Mouse (Mus musculus) limb, embryonic 14.5 days (tissue): ENCODE measurements around the gene Slc12a6. TPM values are rescaled to one million over a fixed set of nuclear protein-coding genes. Genes with fewer than 3 reads are reported as not detected.

Experiments used
- ATAC-seq: fragments of 200-750 bp; cut with Nextera tagmentation; 2 replicates; pipeline ENCODE4 v1.8.0; 2017; ENCODE audit warnings: low read depth, moderate number of reproducible peaks, moderate TSS enrichment; ENCODE audit not compliant: low FRiP score
- DNase-seq: peaks from one replicate; pipeline ENCODE4 v3.0.0-alpha.2; 2015; ENCODE audit warnings: low spot score
- H3K27ac ChIP-seq: fragments of 300-500 bp; sonication (generic); replicated peaks from 2 replicates; pipeline ENCODE4 v1.5.1; 2014; ENCODE audit warnings: low read depth, mild to moderate bottlenecking, low read length, moderate library complexity, mixed read lengths
- H3K27me3 ChIP-seq: fragments of 300-500 bp; sonication (generic); 2 replicates; pipeline ENCODE4 v1.6.1; 2014; ENCODE audit warnings: low read length, mixed read lengths; ENCODE audit not compliant: control insufficient read depth, insufficient read depth
- H3K36me3 ChIP-seq: fragments of 300-500 bp; sonication (generic); 2 replicates; pipeline ENCODE4 v1.6.1; 2014; ENCODE audit warnings: mild to moderate bottlenecking, low read length, moderate library complexity, mixed read lengths; ENCODE audit not compliant: control insufficient read depth, insufficient read depth
- H3K4me1 ChIP-seq: fragments of 300-500 bp; sonication (generic); 2 replicates; pipeline ENCODE4 v1.6.1; 2014; ENCODE audit warnings: antibody characterized with exemption, low read length, mixed read lengths; ENCODE audit not compliant: control insufficient read depth, insufficient read depth
- H3K4me2 ChIP-seq: fragments of 300-500 bp; sonication (generic); replicated peaks from 2 replicates; pipeline ENCODE4 v1.6.1; 2014; ENCODE audit warnings: low read depth, mild to moderate bottlenecking, low read length, moderate library complexity; ENCODE audit not compliant: severe bottlenecking
- H3K4me3 ChIP-seq: fragments of 300-500 bp; sonication (generic); replicated peaks from 2 replicates; pipeline ENCODE4 v1.5.1; 2014; ENCODE audit warnings: low read length
- H3K9ac ChIP-seq: fragments of 300-500 bp; sonication (generic); 2 replicates; pipeline ENCODE4 v1.6.1; 2014; ENCODE audit warnings: mild to moderate bottlenecking, low read depth, low read length, moderate library complexity; ENCODE audit not compliant: severe bottlenecking
- H3K9me3 ChIP-seq: fragments of 300-500 bp; sonication (generic); 2 replicates; pipeline ENCODE4 v1.6.1; 2016; ENCODE audit warnings: low read length; ENCODE audit not compliant: control insufficient read depth
- POLR2A ChIP-seq: fragments of 200-500 bp; IDR thresholded peaks from 2 replicates; pipeline ENCODE4 v1.8.0; 2012; ENCODE audit warnings: inconsistent platforms, mild to moderate bottlenecking, moderate library complexity, borderline replicate concordance; ENCODE audit not compliant: insufficient read depth, insufficient read length; ENCODE audit errors: extremely low read depth
- WGBS: fragments of 180-500 bp; shearing (Covaris S2); extraction: QIAGEN DNeasy Blood & Tissue Kit; methylation state at CpG from one replicate; pipeline ENCODE4 v1.1.7; 2014; 5-methylcytosine and 5-hydroxymethylcytosine counted together
- polyA plus RNA-seq, 2 experiments: library from polyadenylated mRNA; depleted of rRNA in 1 of 2; stranded (reverse) in 1 of 2; unstranded in 1 of 2; fragments of >200 nt; fragmentation: Nextera tagmentation in 1 of 2; extraction: Ambion mirVana in 1 of 2; gene quantifications; 2 replicates each; pipeline versions ENCODE4 v1.2.1 to v1.2.3; 2012 to 2014

The Slc12a6 gene
- polyA plus RNA-seq, 2 experiments, result 14.1 to 32.5 TPM

- peaks cover 4% of the 10 kb centered on the region; the same call in 1 of the 2 replicates for H3K4me1 ChIP-seq
- H3K27ac ChIP-seq, result no peak overlapping the region
- DNase-seq (no peak), ATAC-seq (no peak)
- H3K9ac ChIP-seq, result no peak overlapping the region
- no peak overlapping the region for H3K4me2 ChIP-seq
- 53% methylated on average over 5 of the region's 5 CpGs for WGBS
- no peak for TF ChIP-seq POLR2A
- no peaks in the 10 kb centered on the region for H3K27me3 ChIP-seq
- H3K9me3 ChIP-seq, result no peaks in the 10 kb centered on the region
- 0 out of 2 replicates have a peak, but pooled peaks cover 3% of the 10 kb centered on the region for H3K36me3 ChIP-seq
- no peak overlapping the region for H3K4me3 ChIP-seq
Observed at GRCm38 (mm10) chr2:112390843-112391242, 125.2 kb downstream of the Slc12a6 start.

- WGBS, result 64% methylated on average over 4 of the region's 4 CpGs
- H3K27ac ChIP-seq, result no peak overlapping the region
- no peaks in the 10 kb centered on the region for H3K9me3 ChIP-seq
- no peak for TF ChIP-seq POLR2A
- ATAC-seq (no peak), DNase-seq (no peak)
- no peak overlapping the region for H3K9ac ChIP-seq
- H3K4me3 ChIP-seq, result no peak overlapping the region
- no peak overlapping the region for H3K4me2 ChIP-seq
- H3K4me1 ChIP-seq, result peaks cover 4% of the 10 kb centered on the region; the same call in 1 of the 2 replicates
- 0 out of 2 replicates have a peak, but pooled peaks cover 3% of the 10 kb centered on the region for H3K36me3 ChIP-seq
- no peaks in the 10 kb centered on the region for H3K27me3 ChIP-seq
Observed at GRCm38 (mm10) chr2:112391346-112392000, 125.8 kb downstream of the Slc12a6 start.

GRCm38 (mm10) chr2:112392689-112393088 is 127.1 kb downstream of the Slc12a6 start:
- no peak overlapping the region for H3K27ac ChIP-seq

GRCm38 (mm10) chr2:112393958-112394357 is 128.3 kb downstream of the Slc12a6 start:
- no peaks in the 10 kb centered on the region for H3K9me3 ChIP-seq
- no peak for DNase-seq
- no peak overlapping the region for H3K4me2 ChIP-seq
- no peak overlapping the region for H3K4me3 ChIP-seq
- H3K27ac ChIP-seq, result no peak overlapping the region
- no peaks in the 10 kb centered on the region for H3K27me3 ChIP-seq
- no peak for TF ChIP-seq POLR2A
- peaks cover 4% of the 10 kb centered on the region; the same call in 1 of the 2 replicates for H3K4me1 ChIP-seq
- ATAC-seq, result no peak
- no peaks in the 10 kb centered on the region for H3K36me3 ChIP-seq
- H3K9ac ChIP-seq, result no peak overlapping the region

More at GRCm38 (mm10) chr2:112392689-112393088, 127.1 kb downstream of the Slc12a6 start:
- H3K9me3 ChIP-seq, result no peaks in the 10 kb centered on the region
- ATAC-seq (no peak), DNase-seq (no peak)
- H3K4me3 ChIP-seq, result no peak overlapping the region
- H3K9ac ChIP-seq, result no peak overlapping the region
- no peak overlapping the region for H3K4me2 ChIP-seq
- no peak for TF ChIP-seq POLR2A
- 93% methylated on average over 1 of the region's 1 CpGs for WGBS
- H3K4me1 ChIP-seq, result peaks cover 4% of the 10 kb centered on the region; the same call in 1 of the 2 replicates
- no peaks in the 10 kb centered on the region for H3K36me3 ChIP-seq
- H3K27me3 ChIP-seq, result no peaks in the 10 kb centered on the region

GRCm38 (mm10) chr2:112396649-112397048 is 131.0 kb downstream of the Slc12a6 start:
- Histone ChIP-seq H3K36me3 (no peaks in the 10 kb centered on the region), H3K4me2 (no peak overlapping the region), H3K9me3 (no peaks in the 10 kb centered on the region), H3K4me1 (no peaks in the 10 kb centered on the region), H3K27me3 (no peaks in the 10 kb centered on the region), H3K9ac (no peak overlapping the region), H3K4me3 (no peak overlapping the region), H3K27ac (no peak overlapping the region)
- ATAC-seq (no peak), DNase-seq (no peak)
- 67% methylated on average over 1 of the region's 1 CpGs for WGBS
- TF ChIP-seq POLR2A, result no peak
